Mouse (Mus musculus): ENCODE measurements at regions not wholly inside any gene's neighbourhood (a gene's known extent, or its start where the extent isn't known, plus 50 kb on each side); places are given as distances from the start of the nearest gene placed in this dataset.

DNA sequence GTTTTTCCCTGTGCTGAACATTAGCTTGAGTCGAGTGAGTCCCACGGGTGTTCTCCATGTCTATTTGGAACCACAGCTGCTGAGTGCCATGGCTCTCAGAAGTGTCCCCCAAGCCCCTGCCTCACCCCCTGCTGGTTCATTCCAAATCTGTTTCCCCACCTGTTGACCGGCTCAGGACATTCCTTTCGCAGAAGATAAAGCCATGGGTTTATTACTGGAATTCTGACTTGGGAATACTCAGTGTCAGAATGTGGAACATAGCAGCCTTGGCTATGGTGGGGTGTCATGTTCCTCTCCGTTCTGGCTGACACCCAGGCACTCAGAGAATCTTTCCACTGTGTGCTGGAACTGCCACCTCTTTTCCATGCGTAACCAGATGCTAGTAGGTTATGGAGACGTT, 148.7 kb upstream of the Ankrd50 start:
- TF ChIP-seq CTCF (IDR thresholded peaks at IDR 0.05; ENCODE audit: low read depth) (no peak), EP300 (IDR thresholded peaks at IDR 0.05; ENCODE audit: low read depth) (no peak)
